Mouse (Mus musculus): ENCODE measurements around the gene F2rl3. TPM values are rescaled to one million over a fixed set of nuclear protein-coding genes. Genes with fewer than 3 reads are reported as not detected.

Gene F2rl3
- 9.8 and 12.7 TPM in 2 replicates for total RNA-seq (2017)

GRCm38 (mm10) chr8:72761322-72762051 lies at the start of gene F2rl3:
F2rl3 (plus strand) TSS chr8:72761880.
- peak; percentile 74 for ATAC-seq (replicated peaks; ENCODE audit: low read depth, poor library complexity, severe bottlenecking)

GRCm38 (mm10) chr8:72712569-72712968 lies 49.1 kb upstream of the F2rl3 start:
- ATAC-seq (replicated peaks; ENCODE audit: low read depth, poor library complexity, severe bottlenecking) = no peak

GRCm38 (mm10) chr8:72716594-72716993 lies 45.1 kb upstream of the F2rl3 start:
- peak; percentile 36; the same call in 1 of the 2 replicates for ATAC-seq (replicated peaks; ENCODE audit: low read depth, poor library complexity, severe bottlenecking)

- ATAC-seq (replicated peaks; ENCODE audit: low read depth, poor library complexity, severe bottlenecking) = no peak
Observed at GRCm38 (mm10) chr8:72720541-72720940, 41.1 kb upstream of the F2rl3 start.

- ATAC-seq (replicated peaks; ENCODE audit: low read depth, poor library complexity, severe bottlenecking) = peak; percentile 96
Observed at GRCm38 (mm10) chr8:72722769-72723650, 38.7 kb upstream of the F2rl3 start, which contains the start of gene Sin3b. Sin3b (plus strand) TSS chr8:72723285.

- ATAC-seq (replicated peaks; ENCODE audit: low read depth, poor library complexity, severe bottlenecking) = peak; percentile 26
Observed at GRCm38 (mm10) chr8:72723651-72724001, 38.1 kb upstream of the F2rl3 start.

- no peak for ATAC-seq (replicated peaks; ENCODE audit: low read depth, poor library complexity, severe bottlenecking)
Observed at GRCm38 (mm10) chr8:72728636-72729035, 33.0 kb upstream of the F2rl3 start.

GRCm38 (mm10) chr8:72735001-72735400 lies 26.7 kb upstream of the F2rl3 start:
- 0 out of 2 replicates have a peak, but pooled peaks have one; percentile 20 for ATAC-seq (replicated peaks; ENCODE audit: low read depth, poor library complexity, severe bottlenecking)

- no peak for ATAC-seq (replicated peaks; ENCODE audit: low read depth, poor library complexity, severe bottlenecking)
Observed at GRCm38 (mm10) chr8:72736868-72737267, 24.8 kb upstream of the F2rl3 start.

- ATAC-seq (replicated peaks; ENCODE audit: low read depth, poor library complexity, severe bottlenecking) = peak; percentile 77
Observed at GRCm38 (mm10) chr8:72746061-72746460, 15.6 kb upstream of the F2rl3 start.

GRCm38 (mm10) chr8:72749846-72750245 lies 11.8 kb upstream of the F2rl3 start:
- no peak for ATAC-seq (replicated peaks; ENCODE audit: low read depth, poor library complexity, severe bottlenecking)

- no peak for ATAC-seq (replicated peaks; ENCODE audit: low read depth, poor library complexity, severe bottlenecking)
Observed at GRCm38 (mm10) chr8:72750266-72750665, 11.4 kb upstream of the F2rl3 start.

- no peak for ATAC-seq (replicated peaks; ENCODE audit: low read depth, poor library complexity, severe bottlenecking)
Observed at GRCm38 (mm10) chr8:72751126-72751525, 10.6 kb upstream of the F2rl3 start.

GRCm38 (mm10) chr8:72752289-72752688 lies 9.4 kb upstream of the F2rl3 start:
- ATAC-seq (replicated peaks; ENCODE audit: low read depth, poor library complexity, severe bottlenecking) = no peak

GRCm38 (mm10) chr8:72753165-72753564 lies 8.5 kb upstream of the F2rl3 start:
- no peak for ATAC-seq (replicated peaks; ENCODE audit: low read depth, poor library complexity, severe bottlenecking)

- no peak for ATAC-seq (replicated peaks; ENCODE audit: low read depth, poor library complexity, severe bottlenecking)
Observed at GRCm38 (mm10) chr8:72753781-72754180, 7.9 kb upstream of the F2rl3 start.

- ATAC-seq (replicated peaks; ENCODE audit: low read depth, poor library complexity, severe bottlenecking) = no peak
Observed at GRCm38 (mm10) chr8:72756031-72756430, 5.6 kb upstream of the F2rl3 start.

GRCm38 (mm10) chr8:72756771-72757390 lies 4.8 kb upstream of the F2rl3 start:
- no peak for ATAC-seq (replicated peaks; ENCODE audit: low read depth, poor library complexity, severe bottlenecking)

GRCm38 (mm10) chr8:72757426-72758195 lies 4.1 kb upstream of the F2rl3 start:
- ATAC-seq (replicated peaks; ENCODE audit: low read depth, poor library complexity, severe bottlenecking) = no peak

- no peak for ATAC-seq (replicated peaks; ENCODE audit: low read depth, poor library complexity, severe bottlenecking)
Observed at GRCm38 (mm10) chr8:72758310-72758709, 3.4 kb upstream of the F2rl3 start.

All from common myeloid progenitor, adult 5-6 weeks (primary cell).